Mouse (Mus musculus): Measurements from ENCODE around the gene Stk32c. TPM values are rescaled to one million over a fixed set of nuclear protein-coding genes. Genes with fewer than 3 reads are reported as not detected.

Gene Stk32c
- polyA plus RNA-seq, 2 experiments, result 0.12 TPM; not detected in 1

- TF ChIP-seq EP300 (IDR thresholded peaks at IDR 0.05; ENCODE audit: low read depth) (no peak), CTCF (IDR thresholded peaks at IDR 0.05; ENCODE audit: low read depth) (no peak)
- no peak for DNase-seq (ENCODE audit: low read depth in 3 of 3, low spot score in 3 of 3)
- H3K4me1 ChIP-seq (replicated peaks; ENCODE audit: control insufficient read depth in 2 of 2, insufficient read depth in 2 of 2, low read length in 1 of 2), result peaks cover 3 to 12% of the 10 kb centered on the region in 2 experiments; a peak in 3 of 4 replicates
- no peak for ATAC-seq (ENCODE audit: insufficient read depth)
- peaks cover 8% of the 10 kb centered on the region for H3K27me3 ChIP-seq (ENCODE audit: control insufficient read depth, insufficient read depth, low read length)
- WGBS (ENCODE audit: insufficient replicate concordance), result 34% methylated on average over 9 of the region's 9 CpGs
- no peak overlapping the region for H3K27ac ChIP-seq
- no peaks in the 10 kb centered on the region for H3K9me3 ChIP-seq (ENCODE audit: control insufficient read depth, low read length)
- no peak overlapping the region for H3K4me3 ChIP-seq (ENCODE audit: insufficient read depth in 1 of 2, low read depth in 2 of 2, low read length in 2 of 2)
- no peak overlapping the region for H3K4me2 ChIP-seq (ENCODE audit: low read depth)
- H3K9ac ChIP-seq (replicated peaks), result no peak overlapping the region
- no peaks in the 10 kb centered on the region for H3K36me3 ChIP-seq (replicated peaks; ENCODE audit: control insufficient read depth, insufficient read depth, low read depth)
These were observed 39.9 kb upstream of the Stk32c start for GRCm38 (mm10) chr7:139252986-139253385.

DNA sequence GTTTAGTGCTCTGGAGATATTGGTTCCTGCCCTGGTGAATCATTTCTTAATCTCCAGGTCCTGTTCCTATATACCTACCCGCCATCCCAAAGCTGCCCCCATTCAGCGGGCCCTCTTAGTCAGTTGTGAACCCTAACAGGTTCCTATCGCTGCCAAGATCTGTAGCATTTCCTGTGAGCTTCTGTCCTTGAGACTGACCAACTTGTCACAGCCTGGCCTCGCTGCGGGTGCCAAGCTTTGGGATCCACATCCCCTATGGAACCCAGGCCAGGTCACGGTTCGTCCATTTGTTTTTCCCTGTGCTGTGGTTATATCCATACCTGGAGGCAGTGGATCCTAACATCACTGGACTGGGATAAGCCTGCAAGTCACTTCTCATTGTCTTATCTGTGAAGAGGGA lies 39.5 kb upstream of the Stk32c start:
- H3K36me3 ChIP-seq (replicated peaks; ENCODE audit: control insufficient read depth, insufficient read depth, low read depth), result no peaks in the 10 kb centered on the region
- DNase-seq (ENCODE audit: low read depth in 3 of 3, low spot score in 3 of 3) (no peak), ATAC-seq (ENCODE audit: insufficient read depth) (no peak)
- TF ChIP-seq CTCF (IDR thresholded peaks at IDR 0.05; ENCODE audit: low read depth), result no peak
- no peak for TF ChIP-seq EP300 (IDR thresholded peaks at IDR 0.05; ENCODE audit: low read depth)
- no peak overlapping the region for H3K4me2 ChIP-seq (ENCODE audit: low read depth)
- WGBS (ENCODE audit: insufficient replicate concordance), result 54% methylated on average over 7 of the region's 7 CpGs
- H3K4me3 ChIP-seq (ENCODE audit: insufficient read depth in 1 of 2, low read depth in 2 of 2, low read length in 2 of 2), result no peak overlapping the region
- peaks cover 6 to 14% of the 10 kb centered on the region in 2 experiments for H3K4me1 ChIP-seq (replicated peaks; ENCODE audit: control insufficient read depth in 2 of 2, insufficient read depth in 2 of 2, low read length in 1 of 2)
- H3K9me3 ChIP-seq (ENCODE audit: control insufficient read depth, low read length), result no peaks in the 10 kb centered on the region
- H3K9ac ChIP-seq (replicated peaks), result no peak overlapping the region
- H3K27ac ChIP-seq, result no peak overlapping the region
- H3K27me3 ChIP-seq (ENCODE audit: control insufficient read depth, insufficient read depth, low read length), result peaks cover 12% of the 10 kb centered on the region

DNA sequence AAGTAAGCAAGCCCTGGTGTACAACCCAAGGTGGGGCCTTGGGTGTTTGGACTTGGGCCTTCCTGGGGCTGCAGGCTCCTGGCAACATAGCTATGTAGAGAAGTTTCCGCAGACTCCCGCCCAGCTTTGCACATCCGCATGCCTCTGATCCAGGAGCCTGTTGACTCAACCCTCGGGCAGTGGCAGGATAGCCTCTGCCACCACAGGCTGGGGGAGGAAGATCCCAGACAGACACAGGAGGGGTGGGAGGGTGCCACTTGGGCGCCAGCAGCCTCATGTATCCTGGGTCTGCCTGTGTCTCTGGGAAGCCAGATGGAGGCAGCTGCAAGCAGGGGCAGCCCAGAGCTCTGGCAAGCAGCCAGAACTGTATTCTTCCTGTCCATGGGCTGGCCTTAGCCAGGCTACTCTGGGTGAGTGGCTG lies 38.8 kb upstream of the Stk32c start:
- no peak for ATAC-seq (ENCODE audit: insufficient read depth)
- DNase-seq (ENCODE audit: low read depth in 3 of 3, low spot score in 3 of 3), result no peak
- H3K27ac ChIP-seq, result no peak overlapping the region
- peaks cover 6 to 14% of the 10 kb centered on the region in 2 experiments for H3K4me1 ChIP-seq (replicated peaks; ENCODE audit: control insufficient read depth in 2 of 2, insufficient read depth in 2 of 2, low read length in 1 of 2)
- TF ChIP-seq CTCF (IDR thresholded peaks at IDR 0.05; ENCODE audit: low read depth) (no peak), EP300 (IDR thresholded peaks at IDR 0.05; ENCODE audit: low read depth) (no peak)
- no peaks in the 10 kb centered on the region for H3K36me3 ChIP-seq (replicated peaks; ENCODE audit: control insufficient read depth, insufficient read depth, low read depth)
- H3K9ac ChIP-seq (replicated peaks), result no peak overlapping the region
- no peak overlapping the region for H3K4me3 ChIP-seq (ENCODE audit: insufficient read depth in 1 of 2, low read depth in 2 of 2, low read length in 2 of 2)
- WGBS (ENCODE audit: insufficient replicate concordance), result 70% methylated on average over 5 of the region's 5 CpGs
- H3K9me3 ChIP-seq (ENCODE audit: control insufficient read depth, low read length), result no peaks in the 10 kb centered on the region
- peaks cover 18% of the 10 kb centered on the region for H3K27me3 ChIP-seq (ENCODE audit: control insufficient read depth, insufficient read depth, low read length)
- H3K4me2 ChIP-seq (ENCODE audit: low read depth), result no peak overlapping the region

DNA sequence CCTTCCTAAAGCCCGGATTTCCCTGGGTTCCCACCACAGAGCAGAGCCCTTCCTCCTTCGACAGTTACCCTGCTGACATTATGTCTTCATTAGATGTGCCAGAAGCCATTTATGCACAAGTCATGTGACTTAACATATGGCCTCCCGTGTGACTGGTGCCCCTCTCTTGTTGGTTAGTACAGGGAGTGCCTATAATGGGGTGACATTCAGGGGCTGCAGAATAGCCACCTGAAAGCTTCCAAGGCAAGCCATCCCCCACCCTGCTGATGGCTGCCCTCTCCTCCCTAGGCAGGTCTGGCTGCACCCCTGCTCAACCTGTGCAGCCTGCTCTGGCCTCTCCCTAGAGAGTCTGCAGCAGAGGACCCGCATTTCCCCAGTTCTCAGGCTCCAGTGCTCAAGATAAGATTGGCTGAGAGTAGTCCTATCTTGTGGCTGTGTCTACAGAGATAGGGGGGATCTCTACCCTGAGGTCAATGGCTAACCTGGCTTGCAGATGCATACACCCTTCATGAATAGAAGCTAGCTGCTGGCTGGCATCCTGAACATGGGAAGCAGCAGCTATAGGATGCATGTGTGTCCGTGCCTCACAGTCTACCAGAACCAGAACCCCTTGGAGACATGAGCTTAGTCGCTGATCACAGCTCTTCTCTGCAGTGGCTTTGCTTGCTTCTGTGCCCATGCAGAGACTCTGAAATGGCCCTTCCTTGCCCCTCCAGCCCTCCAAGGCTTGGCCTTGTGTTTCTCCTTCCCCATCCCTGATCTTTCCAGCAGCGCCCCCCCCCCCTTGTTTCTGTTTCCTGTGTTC lies 36.5 kb upstream of the Stk32c start:
- H3K4me3 ChIP-seq (ENCODE audit: insufficient read depth in 1 of 2, low read depth in 2 of 2, low read length in 2 of 2), result peak overlapping the region in 1 of 2 experiments; percentile 58; a peak in 1 of 4 replicates
- no peaks in the 10 kb centered on the region for H3K36me3 ChIP-seq (replicated peaks; ENCODE audit: control insufficient read depth, insufficient read depth, low read depth)
- H3K4me1 ChIP-seq (replicated peaks; ENCODE audit: control insufficient read depth in 2 of 2, insufficient read depth in 2 of 2, low read length in 1 of 2), result peaks cover 6 to 16% of the 10 kb centered on the region in 2 experiments
- peaks cover 19% of the 10 kb centered on the region for H3K27me3 ChIP-seq (ENCODE audit: control insufficient read depth, insufficient read depth, low read length)
- no peak overlapping the region for H3K27ac ChIP-seq
- 20% methylated on average over 7 of the region's 7 CpGs for WGBS (ENCODE audit: insufficient replicate concordance)
- ATAC-seq (ENCODE audit: insufficient read depth) (peak; percentile 25; the same call in 1 of the 2 replicates), DNase-seq (ENCODE audit: low read depth in 3 of 3, low spot score in 3 of 3) (no peak)
- H3K9me3 ChIP-seq (ENCODE audit: control insufficient read depth, low read length), result no peaks in the 10 kb centered on the region
- TF ChIP-seq EP300 (IDR thresholded peaks at IDR 0.05; ENCODE audit: low read depth) (no peak), CTCF (IDR thresholded peaks at IDR 0.05; ENCODE audit: low read depth) (no peak)
- peak overlapping the region; percentile 74 for H3K4me2 ChIP-seq (ENCODE audit: low read depth)
- H3K9ac ChIP-seq (replicated peaks), result no peak overlapping the region

DNA sequence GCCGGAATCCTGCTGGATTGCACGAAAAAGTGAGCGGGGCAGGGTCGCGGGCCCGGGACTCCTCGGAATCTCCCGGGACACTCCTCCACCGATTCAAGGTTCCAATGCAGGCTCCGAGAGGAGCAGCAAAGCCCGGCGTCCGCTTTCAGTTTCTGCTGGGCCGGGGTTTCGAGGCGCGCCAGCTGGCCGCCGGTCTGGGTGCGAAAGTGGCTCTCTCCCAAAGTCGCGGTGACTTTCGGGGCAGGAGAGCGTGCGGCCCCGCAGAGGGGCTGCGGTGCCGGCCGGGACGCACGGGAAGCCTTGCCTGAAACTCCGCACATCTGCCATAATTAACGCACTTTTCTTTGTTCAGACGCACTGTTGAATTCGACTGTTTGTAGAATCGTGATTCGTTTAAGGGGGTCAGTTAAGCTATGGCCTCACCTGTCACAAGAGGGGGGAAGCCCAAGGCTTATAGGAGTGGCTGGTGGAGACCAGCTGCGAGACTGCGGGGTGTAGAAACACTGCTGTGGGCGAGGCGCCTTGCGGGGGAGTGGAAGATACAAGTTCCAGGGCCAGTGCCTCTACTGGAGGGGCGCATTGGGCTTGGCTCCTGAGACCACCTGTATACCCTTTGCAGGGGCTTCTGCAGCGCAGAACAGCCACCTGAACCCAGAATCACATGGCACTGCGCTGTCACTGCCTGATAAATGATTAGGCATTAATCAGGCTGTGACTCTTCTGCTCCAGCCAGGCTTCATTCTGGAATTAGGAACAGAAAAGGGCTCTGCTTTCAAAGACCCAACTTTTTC lies 35.7 kb upstream of the Stk32c start:
- no peaks in the 10 kb centered on the region for H3K36me3 ChIP-seq (replicated peaks; ENCODE audit: control insufficient read depth, insufficient read depth, low read depth)
- under 1% methylated on average over 45 of the region's 45 CpGs for WGBS (ENCODE audit: insufficient replicate concordance)
- H3K27ac ChIP-seq, result no peak overlapping the region
- H3K4me2 ChIP-seq (ENCODE audit: low read depth), result peak overlapping the region; percentile 74
- ATAC-seq (ENCODE audit: insufficient read depth) (no peak), DNase-seq (ENCODE audit: low read depth in 3 of 3, low spot score in 3 of 3) (no peak)
- peak overlapping the region; percentile 58 to 60 for H3K4me3 ChIP-seq (ENCODE audit: insufficient read depth in 1 of 2, low read depth in 2 of 2, low read length in 2 of 2)
- no peak for TF ChIP-seq EP300 (IDR thresholded peaks at IDR 0.05; ENCODE audit: low read depth)
- TF ChIP-seq CTCF (IDR thresholded peaks at IDR 0.05; ENCODE audit: low read depth), result no peak
- peaks cover 19% of the 10 kb centered on the region for H3K27me3 ChIP-seq (ENCODE audit: control insufficient read depth, insufficient read depth, low read length)
- H3K9ac ChIP-seq (replicated peaks), result peak overlapping the region; percentile 51
- no peaks in the 10 kb centered on the region for H3K9me3 ChIP-seq (ENCODE audit: control insufficient read depth, low read length)
- H3K4me1 ChIP-seq (replicated peaks; ENCODE audit: control insufficient read depth in 2 of 2, insufficient read depth in 2 of 2, low read length in 1 of 2), result peaks cover 6 to 16% of the 10 kb centered on the region in 2 experiments
